Mouse (Mus musculus): ENCODE measurements at regions not wholly inside any gene's neighbourhood (a gene's known extent, or its start where the extent isn't known, plus 50 kb on each side); places are given as distances from the start of the nearest gene placed in this dataset.
A peak's percentile ranks its signal among the peaks of the same experiment; 100 is the strongest.

DNA sequence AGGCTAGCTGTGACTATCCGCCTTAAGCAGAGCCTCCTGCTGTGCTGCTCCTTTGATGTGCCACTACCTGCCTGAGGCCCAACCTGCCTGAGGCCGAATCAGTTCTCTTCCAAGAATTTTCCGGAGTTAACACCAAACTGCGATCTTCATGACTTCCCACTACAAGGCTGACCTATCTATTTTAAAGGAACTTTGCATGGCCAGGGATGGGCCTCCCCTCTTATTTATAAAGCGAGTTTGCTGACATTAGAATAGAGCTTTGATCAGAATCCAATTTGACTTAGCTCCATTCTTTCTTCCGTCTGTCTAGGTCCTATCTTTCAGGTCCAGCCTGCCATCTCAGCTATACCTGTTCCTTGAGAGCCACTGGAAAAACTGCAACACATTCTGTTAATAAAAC, 194.6 kb upstream of the Cr2 start:
- peak; percentile 10 for DNase-seq (ENCODE audit: low read depth, low spot score)

Data from R1 (cell line).